Comparison of ENCODE assay signal across 14 mouse cellular contexts in genomic region chr5:100512576-100512975, GRCm38 (mm10). TPM values are rescaled to one million over a fixed set of nuclear protein-coding genes. Genes with fewer than 3 reads are reported as not detected.
"Had no signal": no experiment of that assay in that cellular context is flagged by ENCODE, and none has a peak within 500 bp of the region (broad histone marks: within the 10 kb centered on the region; RNA-seq: fewer than 3 reads in every experiment).

No protein-coding gene starts in this region.

- H3K9ac ChIP-seq: limb, embryonic 13.5 days; liver, embryonic 15.5 days; lung, embryonic 15.5 days; midbrain, embryonic 13.5 days; neural tube, embryonic 15.5 days had no signal

- H3K4me1 ChIP-seq: limb, embryonic 13.5 days had no signal

- H3K4me3 ChIP-seq: limb, embryonic 13.5 days; liver, embryonic 15.5 days; lung, embryonic 15.5 days; midbrain, embryonic 13.5 days; neural tube, embryonic 15.5 days had no signal

- ATAC-seq: midbrain, embryonic 13.5 days had no signal

- H3K27ac ChIP-seq: limb, embryonic 13.5 days; liver, embryonic 15.5 days; lung, embryonic 15.5 days; midbrain, embryonic 13.5 days; neural tube, embryonic 15.5 days had no signal

- H3K36me3 ChIP-seq: limb, embryonic 13.5 days; liver, embryonic 15.5 days; lung, embryonic 15.5 days; midbrain, embryonic 13.5 days; neural tube, embryonic 15.5 days had no signal

- H3K9me3 ChIP-seq: limb, embryonic 13.5 days; liver, embryonic 15.5 days; lung, embryonic 15.5 days; midbrain, embryonic 13.5 days; neural tube, embryonic 15.5 days had no signal

- DNase-seq: kidney, adult 11 months; kidney, postnatal 14 days; layer of hippocampus, adult 9-11 months; layer of hippocampus, postnatal 36 days; left cerebral cortex, postnatal 4 days; right cerebral cortex, adult 18-20 months; right cerebral cortex, postnatal 25 days; thymus, postnatal 4 days had no signal

- H3K27me3 ChIP-seq: limb, embryonic 13.5 days; lung, embryonic 15.5 days had no signal

- H3K4me2 ChIP-seq: limb, embryonic 13.5 days; liver, embryonic 11.5 days; liver, embryonic 15.5 days; lung, embryonic 15.5 days; midbrain, embryonic 13.5 days; neural tube, embryonic 15.5 days had no signal

RNA-seq across cellular contexts. Expression of gene Plac8, which starts 59.5 kb away (rescaled TPM):
- total RNA-seq: layer of hippocampus, postnatal 36 days had no signal
- polyA plus RNA-seq: midbrain, embryonic 13.5 days had no signal
